Mouse (Mus musculus) skeletal muscle tissue, adult 2 months (tissue): Measurements from ENCODE around the gene Gbp9.
"Not testable (repeated sequence)": the region's sequence is repeated elsewhere in the genome, so short reads cannot be mapped to it uniquely, and the experiment has no call there.

Experiments
- DNase-seq: peaks from one replicate; pipeline ENCODE4 v3.0.0-alpha.2; 2012; ENCODE audit warnings: low read depth, low spot score

Gbp9 gene

DNA sequence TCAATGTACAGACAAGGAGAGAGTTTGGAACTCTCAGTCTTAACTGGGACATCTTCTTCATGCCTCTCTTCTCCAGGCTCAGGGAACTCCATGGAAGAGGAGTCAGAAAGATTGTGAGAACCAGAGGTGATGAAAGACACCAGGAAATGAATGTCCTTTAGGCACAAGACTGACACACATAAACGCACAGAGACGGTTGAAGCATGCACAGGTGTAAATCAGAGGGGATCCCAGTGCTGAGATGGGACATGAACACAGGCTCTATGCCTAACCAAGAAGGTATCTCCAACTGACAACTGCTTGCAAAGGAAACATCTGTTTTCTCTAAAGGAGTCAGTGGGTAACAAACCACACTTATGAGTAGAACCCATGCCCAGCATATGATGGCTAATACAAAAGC is 79.1 kb downstream of the Gbp9 start:
- no peak for DNase-seq

DNA sequence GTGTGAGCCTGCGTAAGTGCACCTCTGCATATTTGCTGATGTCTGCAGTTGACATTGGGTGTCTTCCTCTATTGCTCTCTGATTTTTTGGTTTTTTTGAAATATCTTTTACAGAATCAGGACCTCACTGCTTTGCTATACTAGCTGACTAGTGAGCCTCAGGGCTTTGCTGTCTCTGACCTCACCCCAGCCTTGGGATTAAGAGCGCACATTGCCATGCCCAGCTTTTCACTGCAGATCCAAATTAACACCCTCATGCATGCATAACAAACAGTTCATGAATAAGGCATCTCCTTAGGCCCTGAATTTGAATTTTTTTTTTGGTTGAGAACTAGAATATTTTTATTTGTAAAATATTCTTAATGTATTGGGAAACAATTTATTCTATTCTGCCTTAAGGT is 84.1 kb downstream of the Gbp9 start:
- no peak for DNase-seq

DNA sequence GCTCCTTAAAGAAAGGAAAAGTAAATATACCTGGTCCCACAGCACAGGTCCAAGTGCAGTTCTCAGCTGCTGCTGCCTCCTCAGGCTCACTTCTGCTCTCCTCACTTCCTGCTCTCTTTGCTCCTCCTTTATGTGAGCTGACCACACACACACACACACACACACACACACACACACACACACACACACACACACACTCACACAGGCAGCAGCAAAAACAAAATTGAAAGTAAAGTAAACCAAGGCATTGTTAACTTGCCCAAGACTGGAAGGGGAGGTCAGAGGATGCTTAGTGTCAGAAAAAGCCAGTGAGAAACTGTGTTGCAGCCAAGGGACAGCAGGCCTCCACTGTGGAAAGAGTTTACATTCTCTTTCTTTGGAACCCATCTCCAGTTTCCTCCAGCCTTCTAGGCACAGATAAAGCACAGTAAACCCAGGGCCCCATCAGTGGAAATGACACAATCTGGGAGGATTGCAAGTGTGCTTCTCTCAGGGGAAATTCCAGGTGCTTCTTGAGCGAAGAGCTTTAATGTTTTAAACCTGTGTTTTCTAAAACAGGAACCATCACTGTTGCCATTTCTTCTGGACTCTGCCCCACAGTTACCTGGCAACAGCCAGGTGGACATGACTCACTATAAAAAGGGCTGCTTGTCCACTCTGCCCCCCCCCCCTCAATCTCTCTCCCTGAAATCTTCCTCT is 85.7 kb downstream of the Gbp9 start:
- not testable (repeated sequence) for DNase-seq

DNA sequence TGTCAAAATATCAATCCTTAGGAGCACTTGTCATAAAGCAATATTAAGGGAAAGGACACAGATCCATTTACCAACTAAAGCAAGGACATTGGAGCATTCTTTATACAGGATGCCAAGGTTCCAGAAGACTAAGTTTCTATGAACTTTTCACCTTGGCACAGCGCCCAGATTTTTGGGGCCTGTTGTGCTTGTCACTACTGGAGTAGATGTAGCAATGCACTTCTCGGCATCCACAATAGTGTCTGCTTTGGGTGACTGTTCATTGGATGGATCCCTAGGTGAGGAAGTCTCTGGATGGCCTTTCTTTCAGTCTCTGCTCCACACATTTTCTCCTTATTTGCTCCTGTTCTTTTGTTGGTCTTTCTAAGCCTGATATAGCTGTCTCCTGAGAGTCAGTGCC is 107.0 kb downstream of the Gbp9 start:
- no peak for DNase-seq
